Mouse (Mus musculus) adipocyte (in vitro differentiated cells): ENCODE results near the gene Pacs2.

ENCODE experiments used
- DNase-seq: peaks from one replicate; pipeline ENCODE4 v3.0.0-alpha.2; 2016; ENCODE audit warnings: low spot score

The Pacs2 gene

GRCm38 (mm10) chr12:113013604-113014558, at the start of gene Pacs2:
TSS of gene Pacs2 (plus strand) at chr12:113014508.
- DNase-seq: peak; percentile 86

GRCm38 (mm10) chr12:112965783-112966182, 48.5 kb upstream of the Pacs2 start:
- no peak for DNase-seq

- DNase-seq: no peak
Observed at GRCm38 (mm10) chr12:112968943-112969342, 45.4 kb upstream of the Pacs2 start.

GRCm38 (mm10) chr12:112969616-112970015, 44.7 kb upstream of the Pacs2 start:
- no peak for DNase-seq

- DNase-seq: no peak
Observed at GRCm38 (mm10) chr12:112974736-112975135, 39.6 kb upstream of the Pacs2 start.

- no peak for DNase-seq
Observed at GRCm38 (mm10) chr12:112976371-112977073, 37.8 kb upstream of the Pacs2 start, which contains the start of gene Btbd6. TSS of gene Btbd6 (plus strand) at chr12:112976482.

- DNase-seq: no peak
Observed at GRCm38 (mm10) chr12:112977156-112977555, 37.2 kb upstream of the Pacs2 start.

GRCm38 (mm10) chr12:112982031-112982430, 32.3 kb upstream of the Pacs2 start:
- no peak for DNase-seq

- DNase-seq: no peak
Observed at GRCm38 (mm10) chr12:112985346-112985745, 29.0 kb upstream of the Pacs2 start.

GRCm38 (mm10) chr12:112987877-112988276, 26.4 kb upstream of the Pacs2 start:
- no peak for DNase-seq

GRCm38 (mm10) chr12:112990706-112991405, 23.5 kb upstream of the Pacs2 start:
- DNase-seq: no peak

- DNase-seq: no peak
Observed at GRCm38 (mm10) chr12:112991444-112991843, 22.9 kb upstream of the Pacs2 start.

- no peak for DNase-seq
Observed at GRCm38 (mm10) chr12:112994153-112994552, 20.2 kb upstream of the Pacs2 start.

- no peak for DNase-seq
Observed at GRCm38 (mm10) chr12:112999569-113000293, 14.6 kb upstream of the Pacs2 start.

GRCm38 (mm10) chr12:113000294-113001132, 13.8 kb upstream of the Pacs2 start, which contains the start of gene Brf1:
TSS of gene Brf1 (minus strand) at chr12:113000704.
- peak; percentile 98 for DNase-seq

- no peak for DNase-seq
Observed at GRCm38 (mm10) chr12:113001133-113001474, 13.2 kb upstream of the Pacs2 start.

- DNase-seq: no peak
Observed at GRCm38 (mm10) chr12:113002667-113003066, 11.6 kb upstream of the Pacs2 start.

- DNase-seq: no peak
Observed at GRCm38 (mm10) chr12:113004011-113004410, 10.3 kb upstream of the Pacs2 start.

GRCm38 (mm10) chr12:113004993-113005392, 9.3 kb upstream of the Pacs2 start:
- DNase-seq: peak; percentile 39

- peak; percentile 33 for DNase-seq
Observed at GRCm38 (mm10) chr12:113011702-113012360, 2.5 kb upstream of the Pacs2 start.
